Mouse (Mus musculus) myocyte (in vitro differentiated cells): ENCODE results near the gene Tram2. TPM values are rescaled to one million over a fixed set of nuclear protein-coding genes. Genes with fewer than 3 reads are reported as not detected.

Source experiments
- H3K27me3 ChIP-seq: one replicate; pipeline ENCODE4 v1.6.1; 2011; ENCODE audit not compliant: control insufficient read depth, insufficient read depth, insufficient read length
- H3K36me3 ChIP-seq: one replicate; pipeline ENCODE4 v1.6.1; 2011; ENCODE audit not compliant: control insufficient read depth, insufficient read depth
- H3K4me2 ChIP-seq: one replicate; pipeline ENCODE4 v1.6.1; 2011; ENCODE audit warnings: low read depth, control low read depth
- H3K4me3 ChIP-seq: one replicate; pipeline ENCODE4 v1.5.1; 2011; ENCODE audit warnings: mild to moderate bottlenecking, control low read depth, moderate library complexity
- H3K79me2 ChIP-seq: one replicate; pipeline ENCODE4 v1.6.1; 2011; ENCODE audit not compliant: control insufficient read depth, insufficient read depth
- H3ac ChIP-seq: one replicate; pipeline ENCODE4 v1.6.1; 2011; ENCODE audit not compliant: control insufficient read depth, insufficient read length
- CEBPB ChIP-seq: IDR thresholded peaks from 2 replicates; pipeline ENCODE4 v1.6.1; 2011; ENCODE audit warnings: mild to moderate bottlenecking, moderate library complexity; ENCODE audit not compliant: poor library complexity, insufficient read depth, severe bottlenecking
- E2F4 ChIP-seq: IDR thresholded peaks from one replicate; pipeline ENCODE4 v1.6.1; 2011; ENCODE audit warnings: mild to moderate bottlenecking, control low read depth, moderate library complexity; ENCODE audit not compliant: insufficient read depth
- MAX ChIP-seq: IDR thresholded peaks from one replicate; pipeline ENCODE4 v1.6.1; 2011; ENCODE audit warnings: low read depth, mild to moderate bottlenecking, control low read depth
- MYOD1 ChIP-seq, 3 experiments: IDR thresholded peaks; one replicate each; pipeline ENCODE4 v1.6.1; 2011; ENCODE audit warnings: control low read depth in 2 of 3, low read depth in 2 of 3, mild to moderate bottlenecking in 2 of 3, moderate library complexity in 1 of 3; ENCODE audit not compliant: insufficient read length in 2 of 3, control insufficient read depth in 1 of 3
- MYOG ChIP-seq, 3 experiments: IDR thresholded peaks; one replicate each; pipeline ENCODE4 v1.6.1; 2011; ENCODE audit warnings: control low read depth in 2 of 3, low read depth in 2 of 3, mild to moderate bottlenecking in 2 of 3; ENCODE audit not compliant: insufficient read length in 2 of 3, control insufficient read depth in 1 of 3, insufficient read depth in 1 of 3
- POLR2A ChIP-seq: IDR thresholded peaks from one replicate; pipeline ENCODE4 v1.6.1; 2011; ENCODE audit warnings: low read depth, mild to moderate bottlenecking, control low read depth, moderate library complexity; ENCODE audit not compliant: insufficient read length
- POLR2AphosphoS2 ChIP-seq: IDR thresholded peaks from one replicate; pipeline ENCODE4 v1.6.1; 2011; ENCODE audit warnings: low read depth, control low read depth; ENCODE audit not compliant: insufficient read length
- REST ChIP-seq: IDR thresholded peaks from one replicate; pipeline ENCODE4 v1.6.1; 2011; ENCODE audit warnings: mild to moderate bottlenecking, control low read depth, moderate library complexity; ENCODE audit not compliant: insufficient read depth, insufficient read length
- SRF ChIP-seq: IDR thresholded peaks from one replicate; pipeline ENCODE4 v1.6.1; 2011; ENCODE audit warnings: low read depth; ENCODE audit not compliant: control insufficient read depth, insufficient read length
- TCF12 ChIP-seq: IDR thresholded peaks from one replicate; pipeline ENCODE4 v1.6.1; 2011; ENCODE audit warnings: mild to moderate bottlenecking, control low read depth; ENCODE audit not compliant: poor library complexity, insufficient read depth, severe bottlenecking
- TCF3 ChIP-seq: IDR thresholded peaks from one replicate; pipeline ENCODE4 v1.6.1; 2011; ENCODE audit warnings: low read depth, control low read depth; ENCODE audit not compliant: insufficient read length
- USF1 ChIP-seq: IDR thresholded peaks from one replicate; pipeline ENCODE4 v1.6.1; 2011; ENCODE audit warnings: low read depth, mild to moderate bottlenecking, control low read depth, moderate library complexity
- polyA plus RNA-seq: library from polyadenylated mRNA; unstranded; fragments of >200 nt; fragmentation: generic; extraction: Trizol; gene quantifications from one replicate; pipeline ENCODE4 v1.2.1, GENCODE M21; 2012; ENCODE audit warnings: missing spikeins

Tram2 gene
- polyA plus RNA-seq, 1 experiment, result 4.2 TPM

DNA sequence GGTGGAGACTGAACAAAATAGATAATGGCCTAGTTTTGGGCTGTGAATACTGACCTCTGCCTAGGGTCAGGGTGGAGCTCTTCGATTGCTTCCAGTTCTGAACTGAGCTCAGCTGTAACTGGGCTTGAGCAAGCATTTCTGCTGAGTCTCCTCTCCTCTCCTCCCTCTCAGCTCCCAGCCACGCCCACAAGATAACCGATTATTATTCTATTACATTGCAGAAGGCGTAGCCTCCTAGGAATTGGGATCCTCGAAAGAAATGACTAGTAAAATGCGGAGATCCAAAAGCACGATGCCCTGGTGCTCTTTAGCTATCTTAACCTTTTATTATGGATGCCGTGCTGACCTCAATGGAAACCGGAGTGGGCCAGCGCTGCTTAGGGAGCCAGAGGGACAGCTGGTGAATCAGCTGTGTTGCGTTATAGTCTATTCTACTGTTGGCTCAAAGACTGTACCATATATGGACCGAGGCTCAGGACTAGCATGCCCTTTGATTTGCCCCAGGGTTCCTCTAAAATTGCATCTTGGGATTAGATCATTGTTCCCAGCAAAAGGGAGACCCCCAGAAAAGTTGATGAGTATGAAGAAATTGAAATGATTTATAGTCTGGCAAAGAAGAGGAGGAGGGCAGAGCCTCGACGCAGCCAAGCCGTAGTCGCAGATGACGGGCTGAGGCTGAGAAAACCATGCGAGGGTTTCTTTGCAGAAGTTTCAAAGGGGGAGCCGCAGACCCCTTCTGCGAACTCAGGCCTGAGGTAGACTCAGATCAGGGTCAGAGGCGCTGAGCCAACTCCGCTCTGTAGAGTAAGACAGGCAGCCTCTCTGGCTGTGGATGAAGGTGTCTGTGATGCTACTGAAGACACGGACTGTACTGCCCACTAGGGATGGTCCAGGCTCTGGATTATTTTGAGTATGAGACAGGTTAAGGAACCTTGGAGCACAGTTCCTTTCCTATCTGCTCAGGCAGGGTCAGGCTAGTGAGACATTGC is 18.3 kb upstream of the Tram2 start:
- no peak overlapping the region for H3K4me2 ChIP-seq
- no peak overlapping the region for H3ac ChIP-seq
- H3K27me3 ChIP-seq, result no peaks in the 10 kb centered on the region
- TF ChIP-seq MYOD1 (IDR thresholded peaks at IDR 0.05; ENCODE audit: control insufficient read depth in 1 of 3, insufficient read length in 2 of 3, low read depth in 2 of 3) (peak in 1 of 3 experiments; percentile 29), MAX (no peak)
- H3K4me3 ChIP-seq, result no peak overlapping the region
- H3K36me3 ChIP-seq, result no peaks in the 10 kb centered on the region
- H3K79me2 ChIP-seq, result no peaks in the 10 kb centered on the region

DNA sequence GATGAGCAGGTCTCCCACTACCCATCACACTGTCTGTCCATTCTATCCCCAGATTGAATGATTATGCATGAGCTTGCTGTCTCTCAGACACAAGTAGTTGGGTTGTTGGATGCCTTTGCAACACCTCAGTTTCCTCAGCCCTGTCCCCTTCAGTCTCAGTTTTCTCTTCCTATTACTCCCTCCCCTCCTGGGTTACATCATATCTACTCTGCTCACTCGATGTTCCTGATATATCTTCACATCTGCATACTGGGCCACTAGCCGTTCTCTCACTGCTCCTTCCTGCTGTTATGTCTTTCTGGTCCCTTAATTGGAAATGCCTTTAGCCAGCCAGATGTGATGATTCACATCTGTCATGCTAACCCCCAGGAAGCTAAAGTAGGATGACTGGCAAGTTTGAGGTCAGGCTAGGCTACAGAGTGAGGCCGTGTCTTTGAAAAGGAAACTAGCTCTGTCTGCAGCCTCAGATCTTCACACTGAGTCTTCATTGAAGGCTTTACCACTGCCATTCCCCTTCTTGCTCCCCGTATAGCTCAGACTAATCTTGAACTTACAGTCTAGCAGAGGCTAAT is 15.7 kb upstream of the Tram2 start:
- Histone ChIP-seq H3K27me3 (no peaks in the 10 kb centered on the region), H3K4me3 (no peak overlapping the region), H3ac (no peak overlapping the region), H3K36me3 (no peaks in the 10 kb centered on the region), H3K79me2 (no peaks in the 10 kb centered on the region), H3K4me2 (peak overlapping the region; percentile 12)
- no peak for TF ChIP-seq REST
- no peak for TF ChIP-seq TCF12
- no peak for TF ChIP-seq MYOD1 (IDR thresholded peaks at IDR 0.05; ENCODE audit: control insufficient read depth in 1 of 3, insufficient read length in 2 of 3, low read depth in 2 of 3)
- TF ChIP-seq POLR2AphosphoS2, result no peak
- no peak for TF ChIP-seq CEBPB
- TF ChIP-seq E2F4, result no peak
- TF ChIP-seq USF1, result no peak
- no peak for TF ChIP-seq SRF

- H3K36me3 ChIP-seq, result no peaks in the 10 kb centered on the region
- H3ac ChIP-seq, result no peak overlapping the region
- no peaks in the 10 kb centered on the region for H3K27me3 ChIP-seq
- no peak overlapping the region for H3K4me3 ChIP-seq
- TF ChIP-seq REST (no peak), POLR2A (no peak), TCF12 (no peak), SRF (no peak), MYOG (IDR thresholded peaks at IDR 0.05; ENCODE audit: control insufficient read depth in 1 of 3, insufficient read depth in 1 of 3, insufficient read length in 2 of 3, low read depth in 2 of 3) (no peak), E2F4 (no peak), CEBPB (no peak), MYOD1 (IDR thresholded peaks at IDR 0.05; ENCODE audit: control insufficient read depth in 1 of 3, insufficient read length in 2 of 3, low read depth in 2 of 3) (no peak)
- no peaks in the 10 kb centered on the region for H3K79me2 ChIP-seq
- no peak overlapping the region for H3K4me2 ChIP-seq
Measured at GRCm38 (mm10) chr1:21089661-21090117, 10.7 kb upstream of the Tram2 start.

- no peak overlapping the region for H3K4me3 ChIP-seq
- no peaks in the 10 kb centered on the region for H3K79me2 ChIP-seq
Measured at GRCm38 (mm10) chr1:21086291-21086690, 7.3 kb upstream of the Tram2 start.

GRCm38 (mm10) chr1:21084661-21085060 is 5.6 kb upstream of the Tram2 start:
- Histone ChIP-seq H3K36me3 (no peaks in the 10 kb centered on the region), H3ac (no peak overlapping the region), H3K27me3 (no peaks in the 10 kb centered on the region), H3K4me2 (no peak overlapping the region), H3K79me2 (no peaks in the 10 kb centered on the region), H3K4me3 (no peak overlapping the region)
- TF ChIP-seq CEBPB (0 out of 2 replicates have a peak, but pooled peaks have one; percentile 46), TCF12 (no peak), MAX (no peak), USF1 (no peak), MYOG (IDR thresholded peaks at IDR 0.05; ENCODE audit: control insufficient read depth in 1 of 3, insufficient read depth in 1 of 3, insufficient read length in 2 of 3, low read depth in 2 of 3) (no peak)

More at GRCm38 (mm10) chr1:21086291-21086690, 7.3 kb upstream of the Tram2 start:
- Histone ChIP-seq H3K4me2 (no peak overlapping the region), H3K36me3 (no peaks in the 10 kb centered on the region), H3ac (no peak overlapping the region), H3K27me3 (no peaks in the 10 kb centered on the region)
- TF ChIP-seq CEBPB (no peak), MYOG (IDR thresholded peaks at IDR 0.05; ENCODE audit: control insufficient read depth in 1 of 3, insufficient read depth in 1 of 3, insufficient read length in 2 of 3, low read depth in 2 of 3) (no peak), TCF12 (no peak), MYOD1 (IDR thresholded peaks at IDR 0.05; ENCODE audit: control insufficient read depth in 1 of 3, insufficient read length in 2 of 3, low read depth in 2 of 3) (no peak), POLR2AphosphoS2 (no peak), E2F4 (no peak), REST (no peak), MAX (no peak), USF1 (no peak), POLR2A (no peak), TCF3 (no peak)
